26 mouse cellular contexts compared by ENCODE assay signal in genomic region chr4:48905196-48905867, GRCm38 (mm10).
DNase-seq lines count a peak whose midpoint lies in the region; ATAC-seq and TF ChIP-seq lines count a peak whose summit lies in the region.
"Had no signal": no experiment of that assay in that cellular context is flagged by ENCODE, and none has a peak within 500 bp of the region (broad histone marks: within the 10 kb centered on the region; RNA-seq: fewer than 3 reads in every experiment).

No protein-coding gene starts in this region.

- WGBS in hindbrain, postnatal 0 days, result 74% methylated on average over 9 of the region's 9 CpGs
- 87% methylated on average over 9 of the region's 9 CpGs for WGBS in hindbrain, embryonic 11.5 days

- H3K27ac ChIP-seq in hindbrain, postnatal 0 days, result no peak overlapping the region
- H3K27ac ChIP-seq in hindbrain, embryonic 11.5 days (ENCODE audit: low read depth, low read length), result no peak overlapping the region
- H3K27ac ChIP-seq: embryonic facial prominence, embryonic 13.5 days; forebrain, embryonic 15.5 days; hindbrain, embryonic 13.5 days; layer of hippocampus, adult 2 months; liver, embryonic 15.5 days; lung, embryonic 15.5 days had no signal

- no peaks in the 10 kb centered on the region for H3K9me3 ChIP-seq in hindbrain, postnatal 0 days (ENCODE audit: low read length)
- no peaks in the 10 kb centered on the region for H3K9me3 ChIP-seq in hindbrain, embryonic 11.5 days (ENCODE audit: control insufficient read depth, low read length)
- H3K9me3 ChIP-seq: embryonic facial prominence, embryonic 13.5 days; forebrain, embryonic 15.5 days; heart, embryonic 12.5 days; hindbrain, embryonic 13.5 days; liver, embryonic 15.5 days; lung, embryonic 15.5 days; megakaryocyte, embryonic 14.5 days had no signal

- H3K9ac ChIP-seq in hindbrain, postnatal 0 days (replicated peaks; ENCODE audit: low read length), result no peak overlapping the region
- H3K9ac ChIP-seq in hindbrain, embryonic 11.5 days (ENCODE audit: low read depth, low read length), result no peak overlapping the region
- H3K9ac ChIP-seq: embryonic facial prominence, embryonic 13.5 days; forebrain, embryonic 15.5 days; heart, embryonic 12.5 days; hindbrain, embryonic 13.5 days; liver, embryonic 15.5 days; lung, embryonic 15.5 days had no signal

- no peak for TF ChIP-seq CTCF in hindbrain, postnatal 0 days (IDR thresholded peaks at IDR 0.05; ENCODE audit: low read depth)

- H3K27me3 ChIP-seq in hindbrain, postnatal 0 days (ENCODE audit: insufficient read depth, low read length), result no peaks in the 10 kb centered on the region
- no peaks in the 10 kb centered on the region for H3K27me3 ChIP-seq in hindbrain, embryonic 11.5 days (ENCODE audit: control insufficient read depth, insufficient read depth, low read length)
- H3K27me3 ChIP-seq: embryonic facial prominence, embryonic 13.5 days; forebrain, embryonic 15.5 days; heart, embryonic 12.5 days; hindbrain, embryonic 13.5 days; liver, embryonic 15.5 days; lung, embryonic 15.5 days; megakaryocyte, embryonic 14.5 days had no signal

- H3K4me3 ChIP-seq in hindbrain, postnatal 0 days (ENCODE audit: low read length), result no peak overlapping the region
- H3K4me3 ChIP-seq in hindbrain, embryonic 11.5 days (ENCODE audit: low read depth, low read length), result no peak overlapping the region
- H3K4me3 ChIP-seq: embryonic facial prominence, embryonic 13.5 days; forebrain, embryonic 15.5 days; heart, embryonic 12.5 days; hindbrain, embryonic 13.5 days; layer of hippocampus, adult 2 months; liver, embryonic 15.5 days; lung, embryonic 15.5 days; megakaryocyte, embryonic 14.5 days had no signal

- no peaks in the 10 kb centered on the region for H3K4me1 ChIP-seq in hindbrain, postnatal 0 days (ENCODE audit: insufficient read depth, low read length)
- H3K4me1 ChIP-seq in hindbrain, embryonic 11.5 days (replicated peaks; ENCODE audit: control insufficient read depth, insufficient read depth, low read length), result no peaks in the 10 kb centered on the region
- H3K4me1 ChIP-seq: embryonic facial prominence, embryonic 13.5 days; forebrain, embryonic 15.5 days; heart, embryonic 12.5 days; hindbrain, embryonic 13.5 days; liver, embryonic 15.5 days; lung, embryonic 15.5 days; megakaryocyte, embryonic 14.5 days had no signal

- no peak for ATAC-seq in hindbrain, postnatal 0 days
- ATAC-seq in hindbrain, embryonic 11.5 days (ENCODE audit: low FRiP score), result no peak
- ATAC-seq: forebrain, embryonic 15.5 days; intestine, embryonic 16.5 days had no signal

- H3K4me2 ChIP-seq in hindbrain, postnatal 0 days (ENCODE audit: low read depth, low read length), result no peak overlapping the region
- no peak overlapping the region for H3K4me2 ChIP-seq in hindbrain, embryonic 11.5 days (replicated peaks; ENCODE audit: low read depth, low read length)
- H3K4me2 ChIP-seq: embryonic facial prominence, embryonic 13.5 days; forebrain, embryonic 15.5 days; heart, embryonic 12.5 days; hindbrain, embryonic 13.5 days; liver, embryonic 15.5 days; lung, embryonic 15.5 days had no signal

- peak; percentile 11 for DNase-seq in hindbrain, postnatal 0 days (ENCODE audit: low spot score)
- no peak for DNase-seq in hindbrain, embryonic 11.5 days (ENCODE audit: low spot score)
- peak; percentile 11 for DNase-seq in right cerebral cortex, postnatal 25 days
- DNase-seq in right cerebral cortex, postnatal 10 days (ENCODE audit: low spot score in 2 of 2), result no peak
- DNase-seq in forelimb bud, embryonic 11.5 days (ENCODE audit: low read depth, low spot score), result peak; percentile 35
- no peak for DNase-seq in spleen, adult 18-20 months
- no peak for DNase-seq in cerebellum, adult 9-11 months
- DNase-seq: adrenal gland, postnatal 25 days; cerebellum, adult 11-12 months; cerebellum, postnatal 14 days; gastrocnemius, postnatal 25 days; heart, adult 18-20 months; heart, postnatal 10 days; kidney, postnatal 25 days; liver; lung, postnatal 36 days; midbrain, embryonic 14.5 days had no signal

- H3K36me3 ChIP-seq in hindbrain, postnatal 0 days (ENCODE audit: insufficient read depth, low read length), result no peaks in the 10 kb centered on the region
- H3K36me3 ChIP-seq in hindbrain, embryonic 11.5 days (ENCODE audit: control insufficient read depth, insufficient read depth, low read length), result no peaks in the 10 kb centered on the region
- H3K36me3 ChIP-seq: embryonic facial prominence, embryonic 13.5 days; forebrain, embryonic 15.5 days; heart, embryonic 12.5 days; hindbrain, embryonic 13.5 days; liver, embryonic 15.5 days; lung, embryonic 15.5 days had no signal

Comparison
In these comparisons a context has a peak if more than half of its experiments do, and no peak if none do; other contexts are left out.
1. DNase-seq: peak in hindbrain, postnatal 0 days (single experiment), right cerebral cortex, postnatal 25 days (single experiment) and forelimb bud, embryonic 11.5 days (single experiment); none in hindbrain, embryonic 11.5 days (single experiment), right cerebral cortex, postnatal 10 days (0 of 2), spleen, adult 18-20 months (0 of 2) and cerebellum, adult 9-11 months (single experiment).